Mouse (Mus musculus) lung, embryonic 16.5 days (tissue): ENCODE measurements around the gene Klf15. TPM values are rescaled to one million over a fixed set of nuclear protein-coding genes. Genes with fewer than 3 reads are reported as not detected.

ENCODE experiments used
- ATAC-seq: fragments of 200-750 bp; cut with Nextera tagmentation; 2 replicates; pipeline ENCODE4 v1.8.0; 2017; ENCODE audit warnings: low read depth, mild to moderate bottlenecking, moderate library complexity
- H3K27ac ChIP-seq: fragments of 300-500 bp; sonication (generic); 2 replicates; pipeline ENCODE4 v1.5.1; 2014; ENCODE audit warnings: mild to moderate bottlenecking, control low read depth, low read length
- H3K27me3 ChIP-seq: fragments of 300-500 bp; sonication (generic); 2 replicates; pipeline ENCODE4 v1.6.1; 2014; ENCODE audit warnings: low read depth, low read length, mixed read lengths; ENCODE audit not compliant: control insufficient read depth, insufficient read depth
- H3K36me3 ChIP-seq: fragments of 300-500 bp; sonication (generic); 2 replicates; pipeline ENCODE4 v1.6.1; 2014; ENCODE audit warnings: low read length; ENCODE audit not compliant: control insufficient read depth, insufficient read depth
- H3K4me1 ChIP-seq: fragments of 300-500 bp; sonication (generic); replicated peaks from 2 replicates; pipeline ENCODE4 v1.6.1; 2014; ENCODE audit warnings: low read length, mixed read lengths; ENCODE audit not compliant: control insufficient read depth, insufficient read depth
- H3K4me2 ChIP-seq: fragments of 300-500 bp; sonication (generic); 2 replicates; pipeline ENCODE4 v1.6.1; 2014; ENCODE audit warnings: low read depth, low read length, control low read depth
- H3K4me3 ChIP-seq: fragments of 300-500 bp; sonication (generic); 2 replicates; pipeline ENCODE4 v1.5.1; 2014; ENCODE audit warnings: mild to moderate bottlenecking, low read length, control low read depth
- H3K9ac ChIP-seq: fragments of 300-500 bp; sonication (generic); 2 replicates; pipeline ENCODE4 v1.6.1; 2014; ENCODE audit warnings: low read length, control low read depth
- H3K9me3 ChIP-seq: fragments of 300-500 bp; sonication (generic); 2 replicates; pipeline ENCODE4 v1.6.1; 2016; ENCODE audit warnings: low read length; ENCODE audit not compliant: control insufficient read depth
- WGBS: fragments of 180-500 bp; shearing (Covaris S2); extraction: QIAGEN DNeasy Blood & Tissue Kit; methylation state at CpG from one replicate; pipeline ENCODE4 v1.1.7; 2014; 5-methylcytosine and 5-hydroxymethylcytosine counted together
- polyA plus RNA-seq: library from polyadenylated mRNA; unstranded; fragments of >200 nt; fragmentation: Nextera tagmentation; extraction: Ambion mirVana; gene quantifications from 2 replicates; pipeline ENCODE4 v1.2.1, GENCODE M21; 2015

The Klf15 gene
- polyA plus RNA-seq, 1 experiment from 2014 or later: 17.4 TPM

GRCm38 (mm10) chr6:90461181-90461580, 1.2 kb upstream of the Klf15 start:
- H3K9ac ChIP-seq: no peak overlapping the region
- WGBS: 51% methylated on average over 2 of the region's 2 CpGs
- peaks cover 19% of the 10 kb centered on the region for H3K27me3 ChIP-seq
- no peak overlapping the region for H3K27ac ChIP-seq
- no peak overlapping the region for H3K4me2 ChIP-seq
- H3K9me3 ChIP-seq: no peaks in the 10 kb centered on the region
- H3K4me3 ChIP-seq: no peak overlapping the region
- H3K36me3 ChIP-seq: no peaks in the 10 kb centered on the region
- no peak for ATAC-seq
- peaks cover 13% of the 10 kb centered on the region for H3K4me1 ChIP-seq

DNA sequence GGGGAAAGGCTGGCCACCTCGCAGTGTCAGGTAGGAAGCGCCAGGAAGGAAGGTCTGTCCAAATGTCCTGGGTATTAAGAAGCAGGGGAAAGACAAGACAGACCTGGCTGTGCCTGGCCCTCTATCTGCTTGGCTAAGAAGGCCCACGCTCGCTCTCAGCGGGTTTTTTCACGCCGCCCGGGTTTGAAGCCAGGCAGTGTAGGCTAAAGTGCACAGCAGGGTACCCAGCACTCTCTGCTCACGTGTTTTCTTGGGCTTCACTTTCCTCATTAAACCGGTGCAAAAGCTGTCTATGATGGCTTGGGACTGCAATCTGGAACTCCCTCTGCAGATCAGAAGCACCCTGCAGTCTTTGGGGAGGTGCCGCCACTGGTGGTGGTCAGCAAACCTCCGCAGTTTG, 605 bp upstream of the Klf15 start:
- Histone ChIP-seq H3K4me3 (peak overlapping the region; percentile 74), H3K9me3 (no peaks in the 10 kb centered on the region), H3K4me1 (peaks cover 17% of the 10 kb centered on the region), H3K27ac (no peak overlapping the region), H3K27me3 (peaks cover 19% of the 10 kb centered on the region), H3K9ac (peak overlapping the region; percentile 81), H3K36me3 (peaks cover under 1% of the 10 kb centered on the region; the same call in 1 of the 2 replicates), H3K4me2 (peak overlapping the region; percentile 99)
- 20% methylated on average over 12 of the region's 12 CpGs for WGBS
- no peak for ATAC-seq

DNA sequence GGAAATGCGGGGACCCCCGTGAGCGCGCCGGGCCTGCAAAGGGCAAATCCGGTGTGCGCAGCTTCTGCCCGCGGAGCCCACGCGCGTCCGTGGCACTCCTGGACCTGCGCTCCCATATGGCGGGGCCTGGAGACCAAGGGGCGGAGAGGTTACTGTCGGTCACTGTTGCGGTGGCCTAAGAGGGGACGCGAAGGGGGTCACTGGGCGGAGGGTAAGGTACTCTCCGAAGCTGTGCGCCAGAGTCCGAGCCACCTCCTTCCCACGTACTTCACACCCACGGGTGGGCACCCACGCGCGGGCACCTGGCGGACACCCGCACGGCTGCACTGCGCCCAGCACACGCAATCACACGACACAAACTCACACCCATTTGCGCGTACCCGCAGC, 458 bp downstream of the Klf15 start:
- H3K27me3 ChIP-seq: peaks cover 19% of the 10 kb centered on the region
- H3K27ac ChIP-seq: peak overlapping the region; percentile 68
- peak overlapping the region; percentile 81 for H3K9ac ChIP-seq
- ATAC-seq: peak; percentile 34
- peak overlapping the region; percentile 74 for H3K4me3 ChIP-seq
- peaks cover 17% of the 10 kb centered on the region for H3K4me1 ChIP-seq
- H3K4me2 ChIP-seq: peak overlapping the region; percentile 99
- H3K36me3 ChIP-seq: peaks cover 5% of the 10 kb centered on the region
- H3K9me3 ChIP-seq: no peaks in the 10 kb centered on the region
- 0% methylated on average over 38 of the region's 38 CpGs for WGBS

GRCm38 (mm10) chr6:90463228-90463862, 969 bp downstream of the Klf15 start:
- H3K9ac ChIP-seq: peak overlapping the region; percentile 81
- H3K36me3 ChIP-seq: peaks cover 5% of the 10 kb centered on the region
- H3K9me3 ChIP-seq: no peaks in the 10 kb centered on the region
- peak overlapping the region; percentile 68 for H3K27ac ChIP-seq
- peak overlapping the region; percentile 74 for H3K4me3 ChIP-seq
- ATAC-seq: peak; percentile 93
- peaks cover 19% of the 10 kb centered on the region for H3K27me3 ChIP-seq
- WGBS: under 1% methylated on average over 31 of the region's 31 CpGs
- H3K4me2 ChIP-seq: peak overlapping the region; percentile 99
- peaks cover 17% of the 10 kb centered on the region for H3K4me1 ChIP-seq

- WGBS: 32% methylated on average over 7 of the region's 7 CpGs
- ATAC-seq: no peak
- H3K9ac ChIP-seq: peak overlapping the region; percentile 81
Measured at GRCm38 (mm10) chr6:90463890-90464421, 1.6 kb downstream of the Klf15 start.

GRCm38 (mm10) chr6:90465028-90465640, 2.8 kb downstream of the Klf15 start:
- no peaks in the 10 kb centered on the region for H3K9me3 ChIP-seq
- no peak overlapping the region for H3K9ac ChIP-seq
- H3K27ac ChIP-seq: no peak overlapping the region
- peaks cover 17% of the 10 kb centered on the region for H3K27me3 ChIP-seq
- H3K36me3 ChIP-seq: peaks cover 5% of the 10 kb centered on the region
- peaks cover 17% of the 10 kb centered on the region for H3K4me1 ChIP-seq
- no peak for ATAC-seq
- no peak overlapping the region for H3K4me2 ChIP-seq
- H3K4me3 ChIP-seq: no peak overlapping the region
- 90% methylated on average over 11 of the region's 11 CpGs for WGBS

More at GRCm38 (mm10) chr6:90463890-90464421, 1.6 kb downstream of the Klf15 start:
- Histone ChIP-seq H3K27ac (peak overlapping the region; percentile 68), H3K36me3 (peaks cover 5% of the 10 kb centered on the region), H3K4me2 (peak overlapping the region; percentile 99), H3K9me3 (no peaks in the 10 kb centered on the region), H3K27me3 (peaks cover 19% of the 10 kb centered on the region), H3K4me1 (peaks cover 17% of the 10 kb centered on the region), H3K4me3 (peak overlapping the region; percentile 74)

DNA sequence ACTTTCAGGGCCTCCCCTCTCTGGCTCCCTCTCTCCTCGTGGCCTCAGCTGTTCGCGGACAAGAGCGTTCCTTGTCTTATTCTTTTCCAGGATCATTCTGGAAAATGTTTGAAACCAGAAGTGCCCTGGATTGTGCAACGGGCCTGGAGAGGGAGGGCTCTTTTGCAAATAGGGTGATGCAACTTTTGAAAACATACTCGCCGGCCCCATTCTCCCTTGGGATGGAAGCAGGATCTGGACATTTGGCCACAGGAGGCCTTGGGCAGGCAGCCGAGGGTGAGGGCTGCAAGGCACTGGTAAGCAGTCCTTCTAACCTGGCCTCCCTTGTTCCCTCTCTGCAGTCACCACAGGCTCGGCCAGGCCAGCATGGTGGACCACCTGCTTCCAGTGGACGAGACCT, 3.7 kb downstream of the Klf15 start:
- Histone ChIP-seq H3K36me3 (peaks cover 7% of the 10 kb centered on the region), H3K27ac (peak overlapping the region; percentile 45), H3K27me3 (peaks cover 7% of the 10 kb centered on the region), H3K9me3 (no peaks in the 10 kb centered on the region), H3K4me2 (no peak overlapping the region), H3K4me1 (peaks cover 22% of the 10 kb centered on the region), H3K4me3 (no peak overlapping the region), H3K9ac (no peak overlapping the region)
- ATAC-seq: no peak
- 57% methylated on average over 10 of the region's 10 CpGs for WGBS

- Histone ChIP-seq H3K9me3 (no peaks in the 10 kb centered on the region), H3K4me3 (no peak overlapping the region), H3K27ac (no peak overlapping the region), H3K9ac (no peak overlapping the region), H3K36me3 (peaks cover 7% of the 10 kb centered on the region), H3K27me3 (no peaks in the 10 kb centered on the region; the same call in 1 of the 2 replicates), H3K4me2 (no peak overlapping the region), H3K4me1 (peaks cover 28% of the 10 kb centered on the region)
- WGBS: 90% methylated on average over 12 of the region's 12 CpGs
- no peak for ATAC-seq
Measured at GRCm38 (mm10) chr6:90466847-90467410, 4.6 kb downstream of the Klf15 start.

GRCm38 (mm10) chr6:90468216-90468615, 5.8 kb downstream of the Klf15 start:
- 76% methylated on average over 1 of the region's 1 CpGs for WGBS
- ATAC-seq: no peak
- Histone ChIP-seq H3K4me3 (no peak overlapping the region), H3K36me3 (peaks cover 7% of the 10 kb centered on the region), H3K4me2 (no peak overlapping the region), H3K4me1 (peaks cover 28% of the 10 kb centered on the region), H3K27ac (no peak overlapping the region), H3K9me3 (no peaks in the 10 kb centered on the region), H3K9ac (no peak overlapping the region), H3K27me3 (no peaks in the 10 kb centered on the region)
